ENCODE assay signal across 15 mouse cellular contexts in genomic region chr11:17135638-17136037, GRCm38 (mm10).
"Had no signal": no experiment of that assay in that cellular context is flagged by ENCODE, and none has a peak within 500 bp of the region (broad histone marks: within the 10 kb centered on the region; RNA-seq: fewer than 3 reads in every experiment).

No protein-coding gene starts in this region.

- H3K4me1 ChIP-seq: kidney, embryonic 15.5 days; liver, embryonic 13.5 days had no signal

- H3K9ac ChIP-seq: kidney, embryonic 15.5 days; liver, embryonic 13.5 days had no signal

- DNase-seq: kidney, adult 11 months; kidney, adult 8-10 months; kidney, postnatal 10 days; kidney, postnatal 36 days; layer of hippocampus, postnatal 36 days; liver, embryonic 13.5 days; lung, adult 2 months; lung, postnatal 14 days; thymus, adult 18-20 months; thymus, postnatal 14 days; thymus, postnatal 4 days had no signal

- H3K4me2 ChIP-seq: kidney, embryonic 15.5 days; liver, embryonic 13.5 days; midbrain, embryonic 11.5 days had no signal

- H3K27me3 ChIP-seq: kidney, embryonic 15.5 days; liver, embryonic 13.5 days had no signal

- H3K9me3 ChIP-seq: kidney, embryonic 15.5 days; liver, embryonic 13.5 days had no signal

- H3K27ac ChIP-seq: kidney, embryonic 15.5 days; left cerebral cortex, adult 2 months; liver, embryonic 13.5 days; macrophage had no signal

- H3K4me3 ChIP-seq: kidney, embryonic 15.5 days; left cerebral cortex, adult 2 months; liver, embryonic 13.5 days had no signal

- H3K36me3 ChIP-seq: kidney, embryonic 15.5 days; liver, embryonic 13.5 days had no signal
